Mouse (Mus musculus) right cerebral cortex, postnatal 14 days (tissue): ENCODE measurements at regions not wholly inside any gene's neighbourhood (a gene's known extent, or its start where the extent isn't known, plus 50 kb on each side); places are given as distances from the start of the nearest gene placed in this dataset.

Source experiments
- DNase-seq: peaks from one replicate; pipeline ENCODE4 v3.0.0; 2022

DNA sequence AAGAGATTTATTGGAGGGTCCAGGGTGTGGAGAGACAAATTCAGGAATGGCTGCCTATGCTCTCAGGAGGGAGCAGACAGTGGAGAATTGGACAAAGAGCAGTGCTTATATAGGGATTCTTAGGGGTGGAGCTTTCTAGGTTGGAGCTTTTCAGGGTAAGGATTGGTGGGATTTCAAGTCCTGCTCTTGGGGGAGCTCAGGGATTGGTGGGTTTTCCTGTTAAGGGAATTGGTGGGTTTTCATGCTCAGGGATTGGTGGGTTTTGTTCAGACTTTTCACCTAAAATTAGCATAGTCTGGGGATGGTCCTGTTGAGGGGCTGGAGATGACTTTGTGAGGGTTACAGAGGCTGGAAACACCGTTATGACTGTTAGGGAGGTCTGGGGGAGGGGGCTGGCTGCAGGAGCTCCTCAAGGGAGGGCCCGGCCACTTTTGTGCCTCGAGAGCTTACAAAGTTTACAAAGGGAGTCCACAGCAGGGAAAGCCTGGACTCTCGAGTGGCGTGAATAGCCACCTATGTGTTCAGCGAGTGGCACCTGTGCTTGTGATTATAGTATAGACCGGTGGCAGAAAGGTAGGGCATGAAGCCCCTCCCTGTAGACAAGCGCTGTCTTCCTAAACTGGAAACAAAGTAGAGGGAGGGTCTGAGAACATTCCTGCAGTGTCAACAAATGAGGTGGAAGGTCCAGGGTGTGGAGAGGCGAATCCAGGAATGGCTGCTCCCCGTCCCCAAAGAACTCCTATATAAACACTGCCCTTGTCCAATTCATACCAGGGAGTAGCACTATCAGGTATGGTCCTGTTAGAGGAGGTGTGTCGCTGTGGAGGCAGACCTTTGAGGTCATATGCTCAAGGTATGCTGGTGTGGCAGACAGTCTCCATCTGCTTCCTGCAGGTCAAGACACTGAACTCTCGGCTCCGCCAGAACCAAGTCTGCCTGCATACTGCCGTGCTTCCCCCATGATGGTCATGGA, 278.1 kb upstream of the Zfp64 start:
- no peak for DNase-seq

- no peak for DNase-seq
These were observed 266.9 kb upstream of the Zfp64 start for GRCm38 (mm10) chr2:169222264-169222663.

GRCm38 (mm10) chr2:169221141-169221540, 265.8 kb upstream of the Zfp64 start:
- no peak for DNase-seq

- no peak for DNase-seq
These were observed 260.2 kb upstream of the Zfp64 start for GRCm38 (mm10) chr2:169215546-169216043.

- DNase-seq, result no peak
These were observed 259.0 kb upstream of the Zfp64 start for GRCm38 (mm10) chr2:169214396-169214795.

- DNase-seq, result no peak
These were observed 257.9 kb upstream of the Zfp64 start for GRCm38 (mm10) chr2:169213314-169213713.

DNA sequence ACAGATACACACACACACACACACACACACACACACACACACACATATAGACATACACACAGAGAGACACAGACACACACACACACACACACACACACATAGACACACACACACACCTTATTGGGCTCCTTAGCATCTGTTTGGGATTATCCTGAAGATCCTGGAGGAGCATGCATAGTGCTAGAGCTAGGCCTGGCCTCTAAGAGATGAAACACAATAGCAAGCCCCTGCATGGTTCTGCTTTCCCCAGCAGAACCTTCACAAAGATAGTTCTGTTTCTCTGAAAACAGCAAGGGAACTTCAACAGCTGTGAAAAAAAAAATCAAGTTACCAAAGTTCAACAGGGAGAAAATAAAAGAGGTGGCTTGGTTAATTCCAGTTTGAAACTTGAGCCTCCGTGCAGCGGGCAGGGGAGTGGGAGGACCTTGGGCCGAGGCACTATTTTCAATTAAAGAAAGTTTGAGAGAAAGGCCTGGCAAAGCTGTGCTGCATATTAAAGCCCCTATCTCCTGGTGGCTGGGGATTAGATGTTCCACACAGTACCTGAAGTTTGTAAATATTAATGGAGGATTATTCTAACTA, 257.4 kb upstream of the Zfp64 start:
- DNase-seq, result no peak

DNA sequence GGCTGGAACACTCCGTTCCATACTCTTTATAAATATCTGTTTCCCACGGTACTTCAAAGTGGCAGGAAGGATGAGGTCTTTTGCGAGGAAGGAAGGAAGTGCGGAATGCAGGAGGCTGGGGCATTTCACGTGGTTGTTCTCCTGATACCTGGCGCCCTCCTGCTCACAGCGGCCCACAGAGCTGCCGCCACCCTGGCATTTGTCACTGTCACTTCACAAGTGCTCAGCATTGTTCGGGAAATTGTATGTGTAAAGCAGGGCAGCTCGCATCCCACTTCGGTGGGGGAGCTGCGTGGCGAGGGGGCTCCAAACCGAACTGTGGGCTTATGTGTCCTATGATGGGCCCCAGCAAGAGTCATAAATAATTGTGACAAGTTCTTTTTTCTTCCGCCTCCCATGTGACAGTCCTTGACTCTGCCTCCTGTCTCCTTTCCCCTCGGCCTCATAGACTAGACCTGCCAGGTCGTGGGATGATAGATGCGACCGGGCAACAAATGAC, 248.9 kb upstream of the Zfp64 start:
- DNase-seq, result no peak

- DNase-seq, result no peak
These were observed 236.6 kb upstream of the Zfp64 start for GRCm38 (mm10) chr2:169191974-169192373.

DNA sequence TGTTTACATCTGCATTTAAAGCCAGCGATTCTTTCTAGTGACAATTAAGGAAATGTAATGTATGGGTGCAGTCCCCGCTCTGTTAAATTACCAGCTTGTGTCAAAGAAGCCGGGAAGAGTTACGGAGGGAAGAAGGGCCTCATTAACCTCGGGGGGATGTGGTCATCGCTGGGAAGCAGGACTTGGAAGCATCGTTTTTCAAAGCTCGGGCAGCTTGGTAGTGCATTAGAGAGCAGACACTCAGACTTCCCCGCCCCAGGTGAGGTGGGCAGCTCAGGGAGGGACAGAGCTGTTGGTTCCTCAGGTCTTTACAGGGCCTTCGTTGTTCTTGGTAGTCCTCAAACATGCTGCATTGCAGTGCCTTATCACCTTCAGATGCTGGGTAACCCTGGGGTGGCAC, 236.1 kb upstream of the Zfp64 start:
- no peak for DNase-seq

- DNase-seq, result no peak
These were observed 222.2 kb upstream of the Zfp64 start for GRCm38 (mm10) chr2:169177565-169177964.

DNA sequence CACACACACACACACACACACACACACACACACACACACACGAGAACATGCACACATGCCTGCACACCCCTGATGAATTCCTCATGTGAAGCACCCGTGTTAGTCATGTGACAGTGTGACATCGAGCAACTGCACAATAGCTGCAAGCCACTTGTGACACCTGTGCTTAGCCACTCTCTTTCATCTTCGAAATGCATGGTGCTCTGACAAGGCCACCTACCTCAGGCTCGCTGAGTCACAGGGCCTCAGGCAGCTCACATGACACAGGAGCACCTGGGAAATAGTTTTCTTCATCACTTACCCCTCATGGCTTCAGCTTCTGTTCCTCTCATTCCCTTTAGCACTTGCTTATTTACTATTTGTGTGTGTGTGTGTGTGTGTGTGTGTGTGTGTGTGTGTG, 213.4 kb upstream of the Zfp64 start:
- no peak for DNase-seq

DNA sequence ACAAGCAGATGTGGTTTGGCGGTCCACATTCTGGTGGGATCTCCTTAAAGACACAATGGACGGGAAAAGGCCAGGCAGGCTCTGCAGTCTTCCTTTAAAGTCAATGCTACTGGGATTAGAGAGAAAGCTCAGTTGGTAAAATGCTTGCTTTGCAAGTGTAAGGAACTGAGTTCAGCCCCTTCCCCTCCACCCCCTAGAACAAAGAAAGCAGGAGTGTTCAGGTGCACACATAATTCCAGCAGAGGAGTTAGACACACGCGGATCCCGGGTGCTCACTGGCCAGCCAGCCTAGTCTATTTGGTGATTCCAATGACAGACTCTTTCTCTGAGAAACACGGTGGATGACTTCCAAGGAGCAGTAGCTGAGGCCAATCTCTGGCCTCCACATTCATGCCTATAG, 213.0 kb upstream of the Zfp64 start:
- no peak for DNase-seq

GRCm38 (mm10) chr2:169161651-169162050, 206.3 kb upstream of the Zfp64 start:
- no peak for DNase-seq

DNA sequence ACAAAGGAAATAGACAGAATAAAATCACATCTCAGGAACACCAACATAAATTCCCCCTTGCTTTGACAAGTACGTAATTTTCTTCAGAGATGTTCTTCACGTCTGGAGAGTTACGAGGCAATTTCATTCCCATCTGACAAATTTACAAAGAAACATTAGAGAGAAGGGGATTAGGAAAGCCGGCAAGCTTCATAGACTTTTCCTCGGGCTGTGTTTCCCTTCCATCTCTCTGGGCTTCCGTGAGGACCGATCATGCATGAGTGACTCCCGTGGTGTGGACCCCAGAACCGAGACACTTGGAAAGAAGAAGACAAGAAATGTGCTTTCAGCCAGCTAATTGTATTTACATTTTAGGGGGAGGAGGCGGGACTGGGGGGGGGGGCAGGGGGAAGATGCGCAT, 203.4 kb upstream of the Zfp64 start:
- no peak for DNase-seq

GRCm38 (mm10) chr2:169158005-169158673, 202.8 kb upstream of the Zfp64 start:
- DNase-seq, result no peak

DNA sequence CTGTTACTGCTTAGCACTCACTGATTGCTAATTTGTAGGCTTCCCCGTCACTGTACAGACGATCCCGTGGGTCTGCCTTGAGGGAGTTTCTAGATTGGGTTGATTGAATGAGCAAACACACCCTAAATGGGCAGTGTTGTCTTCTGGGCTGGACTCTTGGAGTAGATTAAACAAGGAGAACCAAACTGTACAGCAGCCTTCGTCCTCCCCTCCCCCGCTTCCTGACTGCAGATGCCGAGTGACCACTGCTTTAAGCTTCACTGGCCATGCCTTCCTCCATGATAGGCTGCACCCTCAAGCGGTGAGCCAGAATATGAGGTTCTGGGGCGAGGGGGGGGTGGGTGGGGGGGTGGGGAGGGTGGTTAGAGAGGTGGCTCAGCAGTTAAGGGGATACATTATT, 201.5 kb upstream of the Zfp64 start:
- DNase-seq, result no peak

DNA sequence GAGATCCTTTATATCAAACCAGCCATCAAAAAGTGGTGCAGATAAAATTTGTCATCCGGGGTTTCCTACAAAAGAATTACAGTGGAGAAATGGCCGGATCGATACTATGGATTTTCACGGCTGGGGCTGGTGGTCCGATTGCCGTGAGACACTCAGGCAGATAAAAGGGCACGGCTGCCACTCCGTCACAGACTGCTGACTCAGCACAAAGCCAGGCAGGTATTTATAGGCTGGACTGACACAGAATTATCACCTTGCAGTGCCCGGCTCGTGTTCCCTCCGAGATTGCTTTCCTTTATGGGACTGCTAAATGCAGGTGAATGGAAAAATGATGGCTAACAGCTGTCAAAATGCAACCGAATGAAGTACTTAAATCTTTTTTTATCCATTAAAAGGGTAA, 199.5 kb upstream of the Zfp64 start:
- DNase-seq, result no peak

- DNase-seq, result no peak
These were observed 192.3 kb upstream of the Zfp64 start for GRCm38 (mm10) chr2:169147655-169148054.

DNA sequence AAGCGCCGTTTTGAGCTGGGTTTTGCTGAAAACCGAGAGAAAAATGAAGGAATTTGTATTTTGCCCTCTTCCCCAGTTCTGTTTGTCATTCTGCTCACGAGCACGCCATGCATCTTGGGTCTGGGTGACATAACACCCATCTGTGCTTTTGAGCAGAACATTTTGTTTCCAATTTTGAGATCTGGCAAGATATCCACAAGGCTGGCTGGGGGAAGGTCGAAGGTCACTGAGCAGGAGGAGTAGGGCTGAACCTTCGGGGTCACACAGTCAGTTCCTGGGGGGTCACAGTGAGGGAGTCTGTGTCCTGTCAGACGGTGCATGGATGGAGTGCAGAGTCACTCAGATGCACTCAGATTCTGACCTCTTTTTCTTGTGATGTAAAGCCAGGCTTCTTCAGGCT, 186.8 kb upstream of the Zfp64 start:
- DNase-seq, result no peak

DNA sequence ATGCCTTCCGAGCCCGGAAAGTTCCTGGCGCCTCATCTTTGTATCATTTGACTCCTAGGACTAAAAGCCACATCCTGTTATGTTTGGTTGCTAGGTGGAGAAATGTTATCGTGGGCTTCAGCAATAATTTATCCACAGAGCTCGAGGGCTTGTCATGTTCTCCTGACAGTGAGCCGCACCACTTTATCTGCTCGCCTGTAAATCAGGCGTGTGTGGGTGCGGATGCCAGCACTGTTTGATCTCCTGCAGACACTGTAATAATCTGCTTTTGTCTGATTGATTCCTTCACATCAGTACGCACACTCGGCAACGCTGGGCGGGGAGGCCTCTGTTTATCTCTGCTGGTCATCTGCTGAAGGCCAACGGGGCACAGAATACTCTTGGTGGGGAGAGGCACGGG, 178.5 kb upstream of the Zfp64 start:
- DNase-seq, result no peak

GRCm38 (mm10) chr2:169125476-169125875, 170.1 kb upstream of the Zfp64 start:
- no peak for DNase-seq

DNA sequence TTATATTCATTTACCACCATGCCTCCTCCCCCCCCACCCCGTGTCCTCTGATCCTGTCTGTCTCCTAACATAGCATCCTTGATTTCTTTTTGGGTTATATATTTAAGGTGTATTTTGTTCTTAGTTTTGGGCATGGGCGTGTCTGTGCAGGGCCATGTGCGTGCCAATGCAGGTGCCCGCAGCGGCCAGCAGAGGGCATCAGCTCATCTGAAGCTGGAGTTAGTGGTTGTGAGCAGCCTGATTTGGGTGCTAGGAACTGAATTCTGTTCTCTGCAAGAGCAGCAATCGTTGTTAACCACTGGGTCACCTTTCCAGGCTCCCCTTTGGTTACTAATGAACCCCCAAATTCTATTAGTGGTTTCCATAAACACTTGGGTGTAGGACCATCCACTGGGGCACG, 167.5 kb upstream of the Zfp64 start:
- no peak for DNase-seq

DNA sequence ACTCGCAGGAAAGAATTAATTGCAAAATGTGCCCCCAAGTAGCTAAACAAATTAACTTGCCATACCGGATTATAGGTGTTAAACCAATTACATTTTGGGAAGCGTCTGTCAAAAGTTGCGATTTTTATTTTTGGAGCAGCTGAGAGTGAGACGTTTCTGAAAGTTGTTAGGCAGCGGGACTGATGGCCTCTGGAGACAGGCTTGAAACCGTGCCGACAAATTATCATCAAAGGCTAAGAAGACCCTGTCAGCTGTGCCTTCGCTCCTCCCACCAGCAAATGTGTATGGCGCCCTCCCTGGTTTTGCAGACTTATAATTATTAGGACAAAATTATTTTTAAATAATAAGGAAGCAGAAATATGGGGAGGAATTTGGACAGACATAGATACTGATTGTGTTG, 161.5 kb upstream of the Zfp64 start:
- no peak for DNase-seq
